Mouse (Mus musculus): ENCODE measurements around the gene Rps29. TPM values are rescaled to one million over a fixed set of nuclear protein-coding genes. Genes with fewer than 3 reads are reported as not detected.

The Rps29 gene
- polyA plus RNA-seq, 1 experiment: 1,903 TPM

DNA sequence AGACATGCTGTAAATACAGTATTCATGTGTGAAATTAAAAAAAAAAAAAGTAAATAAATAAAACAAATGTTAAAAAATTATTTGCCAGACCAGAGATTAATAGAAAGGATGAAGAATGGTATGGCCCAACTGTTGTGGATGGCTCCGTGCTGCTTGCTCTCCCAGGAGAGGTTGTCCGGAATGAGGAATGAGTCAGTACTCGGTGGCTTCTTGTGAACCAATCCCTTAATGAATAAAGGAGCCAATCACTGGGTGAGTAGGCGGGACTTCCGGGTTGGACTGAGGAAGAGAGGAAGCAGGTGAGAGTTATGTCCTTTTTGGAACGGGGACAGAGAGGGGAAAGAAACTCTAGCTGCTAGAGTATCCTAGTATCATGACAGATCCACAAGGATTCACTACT is 39.1 kb downstream of the Rps29 start:
- Histone ChIP-seq H3K4me3 (ENCODE audit: insufficient read depth, low read length) (no peak overlapping the region), H3K27ac (ENCODE audit: insufficient read depth, low read depth, low read length) (no peak overlapping the region), H3K4me1 (ENCODE audit: control insufficient read depth, insufficient read depth, low read length) (no peaks in the 10 kb centered on the region)
- TF ChIP-seq POLR2A (IDR thresholded peaks at IDR 0.05; ENCODE audit: borderline replicate concordance, low read depth, low read length) (no peak), CTCF (IDR thresholded peaks at IDR 0.05; ENCODE audit: low read depth, low read length) (no peak)

Other genes starting within 250 kb of the Rps29 start
- gene Lrr1, start 9.6 kb upstream of the Rps29 start, polyA plus RNA-seq (2012; ENCODE audit: insufficient read depth, insufficient read length, missing spikeins): 5.7 and 6.3 TPM in 2 replicates
- 390 and 430 TPM in 2 replicates for gene Rpl36al, start 24.9 kb upstream of the Rps29 start, polyA plus RNA-seq (2012; ENCODE audit: insufficient read depth, insufficient read length, missing spikeins)
- 58.3 and 60.4 TPM in 2 replicates for gene Mgat2, start 25.0 kb upstream of the Rps29 start, polyA plus RNA-seq (2012; ENCODE audit: insufficient read depth, insufficient read length, missing spikeins)
- gene Gm49383, start 37.9 kb upstream of the Rps29 start, polyA plus RNA-seq (2012; ENCODE audit: insufficient read depth, insufficient read length, missing spikeins): 3.6 and 4.5 TPM in 2 replicates
- gene Dnaaf2, start 39.2 kb upstream of the Rps29 start, polyA plus RNA-seq (2012; ENCODE audit: insufficient read depth, insufficient read length, missing spikeins): 1.6 and 2.1 TPM in 2 replicates
- gene Gm49384, start 45.1 kb upstream of the Rps29 start, polyA plus RNA-seq (2012; ENCODE audit: insufficient read depth, insufficient read length, missing spikeins): 10.5 and 10.6 TPM in 2 replicates
- gene Pole2, start 69.0 kb upstream of the Rps29 start, polyA plus RNA-seq (2012; ENCODE audit: insufficient read depth, insufficient read length, missing spikeins): 9.3 and 10.2 TPM in 2 replicates
- 5.1 and 6.1 TPM in 2 replicates for gene Klhdc1, start 82.0 kb upstream of the Rps29 start, polyA plus RNA-seq (2012; ENCODE audit: insufficient read depth, insufficient read length, missing spikeins)
- gene Klhdc2, start 137.5 kb upstream of the Rps29 start, polyA plus RNA-seq (2012; ENCODE audit: insufficient read depth, insufficient read length, missing spikeins): 17.3 and 19.3 TPM in 2 replicates
- gene Nemf, start 198.0 kb upstream of the Rps29 start, polyA plus RNA-seq (2012; ENCODE audit: insufficient read depth, insufficient read length, missing spikeins): 52.9 and 57.9 TPM in 2 replicates
- 162 and 174 TPM in 2 replicates for gene Arf6, start 213.0 kb upstream of the Rps29 start, polyA plus RNA-seq (2012; ENCODE audit: insufficient read depth, insufficient read length, missing spikeins)
- gene Gm9887, start 213.3 kb upstream of the Rps29 start, polyA plus RNA-seq (2012; ENCODE audit: insufficient read depth, insufficient read length, missing spikeins): not detected in 2 replicates

Measured in bone marrow macrophage, adult 2 months (primary cell).